Mouse (Mus musculus) stomach, postnatal 0 days (tissue): ENCODE measurements around the gene Hs3st5. TPM values are rescaled to one million over a fixed set of nuclear protein-coding genes. Genes with fewer than 3 reads are reported as not detected.
"Not testable (repeated sequence)": the region's sequence is repeated elsewhere in the genome, so short reads cannot be mapped to it uniquely, and the experiment has no call there.

ENCODE experiments used
- ATAC-seq: fragments of 200-750 bp; cut with Nextera tagmentation; 2 replicates; pipeline ENCODE4 v1.8.0; 2017; ENCODE audit not compliant: low FRiP score, low TSS enrichment
- DNase-seq: peaks from one replicate; pipeline ENCODE4 v3.0.0-alpha.2; 2016; ENCODE audit warnings: low spot score
- H3K27ac ChIP-seq: fragments of 300-500 bp; sonication (generic); replicated peaks from 2 replicates; pipeline ENCODE4 v1.5.1; 2014; ENCODE audit warnings: mild to moderate bottlenecking, control low read depth
- H3K27me3 ChIP-seq: fragments of 300-500 bp; sonication (generic); 2 replicates; pipeline ENCODE4 v1.6.1; 2014; ENCODE audit warnings: low read length; ENCODE audit not compliant: control insufficient read depth, insufficient read depth
- H3K36me3 ChIP-seq: fragments of 300-500 bp; sonication (generic); 2 replicates; pipeline ENCODE4 v1.6.1; 2014; ENCODE audit warnings: low read length, mixed read lengths; ENCODE audit not compliant: control insufficient read depth, insufficient read depth
- H3K4me1 ChIP-seq: fragments of 300-500 bp; sonication (generic); replicated peaks from 2 replicates; pipeline ENCODE4 v1.6.1; 2014; ENCODE audit warnings: antibody characterized with exemption; ENCODE audit not compliant: control insufficient read depth, insufficient read depth
- H3K4me2 ChIP-seq: fragments of 300-500 bp; sonication (generic); replicated peaks from 2 replicates; pipeline ENCODE4 v1.6.1; 2014; ENCODE audit warnings: low read depth, mild to moderate bottlenecking, control low read depth, moderate library complexity
- H3K4me3 ChIP-seq: fragments of 300-500 bp; sonication (generic); 2 replicates; pipeline ENCODE4 v1.5.1; 2014; ENCODE audit warnings: low read depth, low read length, control low read depth
- H3K9ac ChIP-seq: fragments of 300-500 bp; sonication (generic); 2 replicates; pipeline ENCODE4 v1.6.1; 2014; ENCODE audit warnings: mild to moderate bottlenecking, low read length, control low read depth, mixed read lengths
- H3K9me3 ChIP-seq: fragments of 300-500 bp; sonication (generic); 2 replicates; pipeline ENCODE4 v1.6.1; 2016; ENCODE audit warnings: low read length; ENCODE audit not compliant: control insufficient read depth
- CTCF ChIP-seq: IDR thresholded peaks from 2 replicates; pipeline ENCODE4 v1.5.1; 2016; ENCODE audit warnings: antibody characterized with exemption, low read depth, mild to moderate bottlenecking, moderate library complexity
- EP300 ChIP-seq: optimal IDR thresholded peaks from 2 replicates; pipeline ENCODE3; 2016; ENCODE audit warnings: antibody characterized with exemption
- WGBS: fragments of 180-500 bp; shearing (Covaris S2); extraction: QIAGEN DNeasy Blood & Tissue Kit; methylation state at CpG from one replicate; pipeline ENCODE4 v1.1.7; 2014; 5-methylcytosine and 5-hydroxymethylcytosine counted together
- polyA plus RNA-seq: library from polyadenylated mRNA; unstranded; fragments of >200 nt; fragmentation: Nextera tagmentation; extraction: Ambion mirVana; gene quantifications from 2 replicates; pipeline ENCODE4 v1.2.1, GENCODE M21; 2015

Hs3st5 gene
- polyA plus RNA-seq, 1 experiment from 2014 or later: 1.0 TPM

DNA sequence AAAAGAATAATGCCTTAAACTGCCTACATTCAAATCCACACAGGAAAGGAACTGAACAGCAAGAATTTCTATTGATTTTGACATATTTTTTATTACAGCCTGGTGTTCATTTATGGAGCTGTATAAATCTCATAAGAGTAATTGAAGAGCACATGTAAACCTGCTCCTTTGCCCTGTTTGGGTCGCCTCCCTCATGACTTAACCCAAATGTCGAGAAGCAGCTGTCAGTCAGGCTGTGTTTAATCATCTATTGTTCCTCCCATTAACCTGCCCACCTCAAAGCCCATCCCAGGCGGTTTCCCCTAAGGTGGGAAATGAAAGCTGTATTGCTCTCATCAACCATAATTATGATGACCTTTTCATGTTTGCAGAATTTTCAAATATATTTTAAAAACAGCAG, 65.9 kb downstream of the Hs3st5 start:
- Histone ChIP-seq H3K36me3 (no peaks in the 10 kb centered on the region), H3K27me3 (no peaks in the 10 kb centered on the region), H3K4me2 (no peak overlapping the region), H3K9ac (no peak overlapping the region), H3K4me3 (no peak overlapping the region), H3K27ac (no peak overlapping the region), H3K4me1 (no peaks in the 10 kb centered on the region), H3K9me3 (no peaks in the 10 kb centered on the region)
- TF ChIP-seq CTCF: no peak
- no peak for TF ChIP-seq EP300
- DNase-seq: no peak
- WGBS: 65% methylated on average over 3 of the region's 3 CpGs
- no peak for ATAC-seq

DNA sequence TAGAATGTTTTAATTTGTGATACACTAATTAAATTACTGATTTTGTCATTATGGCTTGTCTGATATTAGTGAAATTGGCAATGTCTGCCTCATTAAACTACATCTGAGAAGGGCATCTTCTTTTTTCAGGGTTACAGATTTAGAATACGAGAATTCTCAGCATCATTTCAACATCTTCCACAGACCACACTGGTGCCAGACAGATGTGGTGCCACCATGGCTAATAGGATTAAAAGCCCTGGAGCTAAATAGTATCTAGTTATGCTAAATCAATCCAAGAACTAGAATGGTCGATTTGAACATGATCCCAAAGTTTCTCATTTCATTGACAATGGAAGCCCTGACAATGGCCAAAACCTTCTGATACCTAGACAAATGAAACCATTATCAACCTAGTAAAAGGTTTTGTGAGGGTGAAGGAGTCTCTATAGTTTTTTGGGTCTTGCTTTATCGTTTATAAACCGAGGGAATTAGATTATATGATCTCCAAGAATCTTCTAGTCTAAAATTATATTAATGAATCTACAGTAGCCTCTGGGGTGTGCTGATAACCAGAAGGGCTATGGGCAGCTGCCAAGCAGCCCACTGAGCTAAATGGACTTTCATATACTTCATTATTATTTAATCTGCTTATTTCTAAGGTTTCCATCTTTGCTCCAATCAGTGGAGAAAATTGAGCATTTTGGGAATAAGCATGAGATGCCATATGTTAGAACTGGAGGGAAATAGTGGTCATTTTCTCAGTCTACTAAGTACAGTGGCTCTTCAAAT, 71.9 kb downstream of the Hs3st5 start:
- Histone ChIP-seq H3K4me1 (no peaks in the 10 kb centered on the region), H3K27me3 (no peaks in the 10 kb centered on the region), H3K4me2 (no peak overlapping the region), H3K9me3 (no peaks in the 10 kb centered on the region), H3K36me3 (no peaks in the 10 kb centered on the region), H3K9ac (no peak overlapping the region), H3K27ac (no peak overlapping the region), H3K4me3 (no peak overlapping the region)
- 69% methylated on average over 4 of the region's 4 CpGs for WGBS
- TF ChIP-seq EP300: no peak
- TF ChIP-seq CTCF: no peak
- ATAC-seq (no peak), DNase-seq (no peak)

DNA sequence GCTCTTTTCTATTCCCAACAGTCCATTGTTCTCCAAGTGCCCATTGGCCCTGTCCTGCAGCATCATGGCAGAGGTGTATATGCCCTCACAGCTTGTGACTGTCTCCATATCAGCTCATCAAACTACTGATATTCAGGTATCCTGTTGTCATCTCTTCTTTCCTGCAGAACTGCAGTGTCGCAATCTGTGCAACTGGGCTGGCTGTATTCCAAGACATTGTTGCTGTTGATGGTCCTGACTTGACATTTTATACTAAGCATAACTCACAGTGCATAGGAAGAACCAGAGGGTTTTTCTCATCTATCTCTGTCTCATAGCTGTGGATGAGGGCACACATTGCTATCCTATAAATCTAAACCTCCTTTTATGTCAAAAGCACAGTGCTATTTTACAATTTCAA, 103.8 kb downstream of the Hs3st5 start:
- Histone ChIP-seq H3K4me1 (no peaks in the 10 kb centered on the region), H3K4me2 (no peak overlapping the region), H3K27ac (no peak overlapping the region), H3K36me3 (no peaks in the 10 kb centered on the region), H3K9ac (no peak overlapping the region), H3K4me3 (no peak overlapping the region), H3K9me3 (no peaks in the 10 kb centered on the region), H3K27me3 (no peaks in the 10 kb centered on the region)
- DNase-seq (no peak), ATAC-seq (no peak)
- no peak for TF ChIP-seq EP300
- WGBS: 50% methylated on average over 1 of the region's 1 CpGs

DNA sequence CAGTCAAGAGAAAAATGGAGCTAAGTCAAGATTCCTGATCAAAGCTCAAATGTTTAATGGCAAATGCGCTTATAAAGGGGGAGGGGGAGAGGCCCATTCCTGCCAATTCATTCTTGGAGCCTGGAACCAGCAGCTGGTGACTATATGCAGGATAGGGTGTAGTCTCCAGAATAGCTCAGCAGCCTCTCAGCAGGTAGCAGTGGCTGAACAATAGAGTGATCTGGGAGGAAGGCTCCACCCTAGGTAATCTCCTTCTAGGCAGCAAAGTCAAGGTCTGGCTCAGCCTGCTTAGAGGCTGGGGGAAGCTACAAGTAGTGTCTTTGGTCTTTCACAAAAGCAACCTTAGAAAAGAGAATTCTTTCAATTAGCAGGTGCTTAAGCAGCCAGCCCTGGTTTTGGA, 104.8 kb downstream of the Hs3st5 start:
- not testable (repeated sequence) for H3K9ac ChIP-seq
- WGBS: 33% methylated on average over 1 of the region's 1 CpGs

DNA sequence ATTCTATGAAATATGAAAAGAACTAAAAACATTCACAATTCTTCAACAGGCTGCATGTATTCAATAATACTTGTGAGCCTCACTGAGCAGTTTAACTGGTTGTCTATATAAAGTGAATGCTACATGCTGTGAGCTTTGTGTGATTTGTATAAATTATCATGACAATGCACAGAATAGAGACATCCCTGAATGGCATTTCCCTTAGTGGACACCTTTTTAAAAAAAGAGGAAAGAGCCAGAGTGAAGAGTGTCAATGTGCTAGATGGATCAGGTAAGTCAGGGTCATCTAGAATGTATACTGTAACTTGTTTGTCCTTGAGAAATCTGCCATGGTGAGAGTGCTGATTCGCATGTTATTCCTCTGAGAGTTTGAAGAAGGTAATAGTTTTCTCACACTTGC, 116.4 kb downstream of the Hs3st5 start:
- H3K4me1 ChIP-seq: no peaks in the 10 kb centered on the region
- no peak overlapping the region for H3K9ac ChIP-seq
- H3K27ac ChIP-seq: no peak overlapping the region
- ATAC-seq: no peak
- no peaks in the 10 kb centered on the region for H3K27me3 ChIP-seq
- no peaks in the 10 kb centered on the region for H3K9me3 ChIP-seq
- TF ChIP-seq EP300 (no peak), CTCF (no peak)
- H3K4me2 ChIP-seq: no peak overlapping the region
- WGBS: 87% methylated on average over 1 of the region's 1 CpGs
- DNase-seq: no peak
- no peak overlapping the region for H3K4me3 ChIP-seq
- H3K36me3 ChIP-seq: no peaks in the 10 kb centered on the region

More for the DNA sequence above, 104.8 kb downstream of the Hs3st5 start:
- H3K9me3 ChIP-seq, DNase-seq, H3K36me3 ChIP-seq, H3K4me1 ChIP-seq, ATAC-seq, H3K27me3 ChIP-seq, H3K4me2 ChIP-seq, H3K4me3 ChIP-seq, H3K27ac ChIP-seq: not testable (repeated sequence)

DNA sequence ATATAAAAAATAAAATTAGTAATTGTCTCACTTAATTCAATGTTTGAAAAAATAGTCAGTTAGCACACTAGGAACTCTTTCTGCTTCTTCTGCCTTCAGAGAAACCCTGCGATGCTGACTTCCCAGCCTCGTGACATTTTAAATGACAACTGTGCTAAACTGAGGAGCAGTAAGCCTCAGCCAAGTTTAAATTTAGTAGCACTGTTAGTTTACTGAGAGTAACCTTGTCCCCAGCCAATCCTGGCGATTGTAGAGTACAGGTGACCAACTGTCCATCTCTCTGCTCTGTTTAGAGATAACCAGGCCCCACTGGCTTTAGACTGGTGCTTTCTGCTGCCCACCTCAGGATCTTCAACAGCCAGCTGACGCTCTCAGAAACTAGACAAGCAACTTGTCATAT, 121.3 kb downstream of the Hs3st5 start:
- Histone ChIP-seq H3K36me3 (no peaks in the 10 kb centered on the region), H3K4me3 (no peak overlapping the region), H3K9me3 (no peaks in the 10 kb centered on the region), H3K27ac (no peak overlapping the region), H3K9ac (no peak overlapping the region), H3K4me1 (no peaks in the 10 kb centered on the region), H3K27me3 (no peaks in the 10 kb centered on the region), H3K4me2 (no peak overlapping the region)
- DNase-seq (no peak), ATAC-seq (no peak)
- 82% methylated on average over 4 of the region's 4 CpGs for WGBS
- no peak for TF ChIP-seq EP300
- TF ChIP-seq CTCF: no peak
